Mouse (Mus musculus): ENCODE data around the gene Zfp287. TPM values are rescaled to one million over a fixed set of nuclear protein-coding genes. Genes with fewer than 3 reads are reported as not detected.

Zfp287 gene
- polyA plus RNA-seq, 1 experiment: 1.8 TPM

GRCm38 (mm10) chr11:62708252-62708651, 23.5 kb downstream of the Zfp287 start:
- H3K27me3 ChIP-seq (ENCODE audit: control insufficient read depth, insufficient read depth, low read length): no peaks in the 10 kb centered on the region
- TF ChIP-seq CTCF (IDR thresholded peaks at IDR 0.05; ENCODE audit: extremely low read depth, insufficient read depth, insufficient read length, insufficient replicate concordance): no peak
- no peak for TF ChIP-seq POLR2A (IDR thresholded peaks at IDR 0.05; ENCODE audit: low read depth, low read length)
- WGBS: 79% methylated on average over 7 of the region's 7 CpGs

GRCm38 (mm10) chr11:62706141-62706540, 25.6 kb downstream of the Zfp287 start:
- TF ChIP-seq POLR2A (IDR thresholded peaks at IDR 0.05; ENCODE audit: low read depth, low read length) (no peak), CTCF (IDR thresholded peaks at IDR 0.05; ENCODE audit: extremely low read depth, insufficient read depth, insufficient read length, insufficient replicate concordance) (no peak)
- no peaks in the 10 kb centered on the region; the same call in 1 of the 2 replicates for H3K4me1 ChIP-seq (ENCODE audit: control insufficient read depth, insufficient read depth, insufficient read length)
- H3K27ac ChIP-seq (ENCODE audit: insufficient read depth, low read length): no peak overlapping the region
- H3K27me3 ChIP-seq (ENCODE audit: control insufficient read depth, insufficient read depth, low read length): no peaks in the 10 kb centered on the region
- no peak overlapping the region for H3K4me3 ChIP-seq (ENCODE audit: extremely low read depth, insufficient read depth, insufficient read length)
- WGBS: 64% methylated on average over 2 of the region's 2 CpGs
- no peak for DNase-seq (ENCODE audit: low read depth in 1 of 2, low spot score in 2 of 2)
- no peaks in the 10 kb centered on the region for H3K36me3 ChIP-seq (ENCODE audit: control insufficient read depth, insufficient read depth, low read length)

More at GRCm38 (mm10) chr11:62708252-62708651, 23.5 kb downstream of the Zfp287 start:
- H3K4me1 ChIP-seq (ENCODE audit: control insufficient read depth, insufficient read depth, insufficient read length): no peaks in the 10 kb centered on the region; the same call in 1 of the 2 replicates
- H3K36me3 ChIP-seq (ENCODE audit: control insufficient read depth, insufficient read depth, low read length): no peaks in the 10 kb centered on the region
- DNase-seq (ENCODE audit: low read depth in 1 of 2, low spot score in 2 of 2): no peak
- no peak overlapping the region for H3K4me3 ChIP-seq (ENCODE audit: extremely low read depth, insufficient read depth, insufficient read length)
- no peak overlapping the region for H3K27ac ChIP-seq (ENCODE audit: insufficient read depth, low read length)

GRCm38 (mm10) chr11:62701218-62701617, 30.5 kb downstream of the Zfp287 start:
- no peak overlapping the region for H3K4me3 ChIP-seq (ENCODE audit: extremely low read depth, insufficient read depth, insufficient read length)
- H3K36me3 ChIP-seq (ENCODE audit: control insufficient read depth, insufficient read depth, low read length): no peaks in the 10 kb centered on the region
- no peaks in the 10 kb centered on the region for H3K27me3 ChIP-seq (ENCODE audit: control insufficient read depth, insufficient read depth, low read length)
- no peaks in the 10 kb centered on the region for H3K4me1 ChIP-seq (ENCODE audit: control insufficient read depth, insufficient read depth, insufficient read length)
- 89% methylated on average over 1 of the region's 1 CpGs for WGBS
- TF ChIP-seq POLR2A (IDR thresholded peaks at IDR 0.05; ENCODE audit: low read depth, low read length): no peak
- no peak for TF ChIP-seq CTCF (IDR thresholded peaks at IDR 0.05; ENCODE audit: extremely low read depth, insufficient read depth, insufficient read length, insufficient replicate concordance)
- no peak overlapping the region for H3K27ac ChIP-seq (ENCODE audit: insufficient read depth, low read length)
- no peak for DNase-seq (ENCODE audit: low read depth in 1 of 2, low spot score in 2 of 2)

GRCm38 (mm10) chr11:62699749-62700148, 32.0 kb downstream of the Zfp287 start:
- 54% methylated on average over 4 of the region's 4 CpGs for WGBS
- TF ChIP-seq CTCF (IDR thresholded peaks at IDR 0.05; ENCODE audit: extremely low read depth, insufficient read depth, insufficient read length, insufficient replicate concordance) (no peak), POLR2A (IDR thresholded peaks at IDR 0.05; ENCODE audit: low read depth, low read length) (no peak)
- no peak overlapping the region for H3K27ac ChIP-seq (ENCODE audit: insufficient read depth, low read length)
- no peaks in the 10 kb centered on the region for H3K4me1 ChIP-seq (ENCODE audit: control insufficient read depth, insufficient read depth, insufficient read length)
- no peak overlapping the region for H3K4me3 ChIP-seq (ENCODE audit: extremely low read depth, insufficient read depth, insufficient read length)
- H3K36me3 ChIP-seq (ENCODE audit: control insufficient read depth, insufficient read depth, low read length): no peaks in the 10 kb centered on the region
- no peak for DNase-seq (ENCODE audit: low read depth in 1 of 2, low spot score in 2 of 2)
- H3K27me3 ChIP-seq (ENCODE audit: control insufficient read depth, insufficient read depth, low read length): no peaks in the 10 kb centered on the region

- Histone ChIP-seq H3K27me3 (ENCODE audit: control insufficient read depth, insufficient read depth, low read length) (no peaks in the 10 kb centered on the region), H3K4me3 (ENCODE audit: extremely low read depth, insufficient read depth, insufficient read length) (no peak overlapping the region), H3K4me1 (ENCODE audit: control insufficient read depth, insufficient read depth, insufficient read length) (no peaks in the 10 kb centered on the region), H3K36me3 (ENCODE audit: control insufficient read depth, insufficient read depth, low read length) (no peaks in the 10 kb centered on the region), H3K27ac (ENCODE audit: insufficient read depth, low read length) (no peak overlapping the region)
- WGBS: 96% methylated on average over 8 of the region's 8 CpGs
- TF ChIP-seq CTCF (IDR thresholded peaks at IDR 0.05; ENCODE audit: extremely low read depth, insufficient read depth, insufficient read length, insufficient replicate concordance) (no peak), POLR2A (IDR thresholded peaks at IDR 0.05; ENCODE audit: low read depth, low read length) (no peak)
- no peak for DNase-seq (ENCODE audit: low read depth in 1 of 2, low spot score in 2 of 2)
Observed at GRCm38 (mm10) chr11:62695126-62695525, 36.6 kb downstream of the Zfp287 start.

- WGBS: 24% methylated on average over 11 of the region's 11 CpGs
- Histone ChIP-seq H3K36me3 (ENCODE audit: control insufficient read depth, insufficient read depth, low read length) (no peaks in the 10 kb centered on the region), H3K4me3 (ENCODE audit: extremely low read depth, insufficient read depth, insufficient read length) (no peak overlapping the region), H3K27me3 (ENCODE audit: control insufficient read depth, insufficient read depth, low read length) (no peaks in the 10 kb centered on the region), H3K4me1 (ENCODE audit: control insufficient read depth, insufficient read depth, insufficient read length) (no peaks in the 10 kb centered on the region), H3K27ac (ENCODE audit: insufficient read depth, low read length) (no peak overlapping the region)
- no peak for TF ChIP-seq POLR2A (IDR thresholded peaks at IDR 0.05; ENCODE audit: low read depth, low read length)
- TF ChIP-seq CTCF (IDR thresholded peaks at IDR 0.05; ENCODE audit: extremely low read depth, insufficient read depth, insufficient read length, insufficient replicate concordance): peak; percentile 21; the same call in 1 of the 2 replicates
- DNase-seq (ENCODE audit: low read depth in 1 of 2, low spot score in 2 of 2): peak in 1 of 2 experiments; percentile 58
Observed at GRCm38 (mm10) chr11:62693299-62694184, 38.2 kb downstream of the Zfp287 start.

GRCm38 (mm10) chr11:62691592-62691991, 40.1 kb downstream of the Zfp287 start:
- H3K36me3 ChIP-seq (ENCODE audit: control insufficient read depth, insufficient read depth, low read length): no peaks in the 10 kb centered on the region
- no peaks in the 10 kb centered on the region for H3K27me3 ChIP-seq (ENCODE audit: control insufficient read depth, insufficient read depth, low read length)
- no peak overlapping the region for H3K4me3 ChIP-seq (ENCODE audit: extremely low read depth, insufficient read depth, insufficient read length)
- no peak for TF ChIP-seq CTCF (IDR thresholded peaks at IDR 0.05; ENCODE audit: extremely low read depth, insufficient read depth, insufficient read length, insufficient replicate concordance)
- no peak for TF ChIP-seq POLR2A (IDR thresholded peaks at IDR 0.05; ENCODE audit: low read depth, low read length)
- H3K4me1 ChIP-seq (ENCODE audit: control insufficient read depth, insufficient read depth, insufficient read length): no peaks in the 10 kb centered on the region
- no peak overlapping the region for H3K27ac ChIP-seq (ENCODE audit: insufficient read depth, low read length)
- no peak for DNase-seq (ENCODE audit: low read depth in 1 of 2, low spot score in 2 of 2)
- 88% methylated on average over 3 of the region's 3 CpGs for WGBS

Measured in spleen, adult 2 months (tissue).